Mouse (Mus musculus) olfactory bulb, adult 2 months (tissue): ENCODE data around the gene Hnrnpc. TPM values are rescaled to one million over a fixed set of nuclear protein-coding genes. Genes with fewer than 3 reads are reported as not detected.
"Not testable (repeated sequence)": the region's sequence is repeated elsewhere in the genome, so short reads cannot be mapped to it uniquely, and the experiment has no call there.

Experiments used
- H3K27ac ChIP-seq: fragments of 200-500 bp; 2 replicates; pipeline ENCODE4 v1.5.1; 2012; ENCODE audit warnings: low read depth, low read length; ENCODE audit not compliant: insufficient read depth
- H3K4me1 ChIP-seq: fragments of 200-500 bp; 2 replicates; pipeline ENCODE4 v1.6.1; 2012; ENCODE audit warnings: low read length; ENCODE audit not compliant: control insufficient read depth, insufficient read depth
- H3K4me3 ChIP-seq: fragments of 200-500 bp; 2 replicates; pipeline ENCODE4 v1.5.1; 2012; ENCODE audit warnings: mild to moderate bottlenecking, low read depth, low read length, moderate library complexity; ENCODE audit not compliant: insufficient read depth
- CTCF ChIP-seq: fragments of 200-500 bp; IDR thresholded peaks from 2 replicates; pipeline ENCODE4 v1.5.1; 2012; ENCODE audit warnings: low read depth, mild to moderate bottlenecking, low read length, moderate library complexity; ENCODE audit not compliant: insufficient read depth
- POLR2A ChIP-seq: fragments of 200-500 bp; IDR thresholded peaks from 2 replicates; pipeline ENCODE4 v1.6.1; 2012; ENCODE audit warnings: mild to moderate bottlenecking, low read depth, low read length, moderate library complexity; ENCODE audit not compliant: insufficient read depth
- WGBS: fragments of 180-500 bp; shearing (Covaris S2); methylation state at CpG from one replicate; pipeline ENCODE4 v1.1.7; 2018; 5-methylcytosine and 5-hydroxymethylcytosine counted together
- polyA plus RNA-seq: library from polyadenylated mRNA; stranded (reverse); fragments of >200 nt; gene quantifications from 2 replicates; pipeline ENCODE4 v1.2.4, GENCODE M21; 2012; ENCODE audit warnings: low replicate concordance; ENCODE audit not compliant: missing spikeins, insufficient read depth, insufficient read length

The Hnrnpc gene
- polyA plus RNA-seq, 1 experiment = 795 TPM

- no peak overlapping the region for H3K27ac ChIP-seq
- peaks cover 2% of the 10 kb centered on the region; the same call in 1 of the 2 replicates for H3K4me1 ChIP-seq
- no peak overlapping the region for H3K4me3 ChIP-seq
- 42% methylated on average over 1 of the region's 1 CpGs for WGBS
- TF ChIP-seq CTCF = no peak
- no peak for TF ChIP-seq POLR2A
Measured at GRCm38 (mm10) chr14:52094533-52094932, 9.3 kb downstream of the Hnrnpc start.

GRCm38 (mm10) chr14:52083083-52083482, 20.7 kb downstream of the Hnrnpc start:
- H3K4me3 ChIP-seq = no peak overlapping the region
- TF ChIP-seq CTCF = no peak
- no peak for TF ChIP-seq POLR2A
- no peaks in the 10 kb centered on the region for H3K4me1 ChIP-seq
- H3K27ac ChIP-seq = no peak overlapping the region

GRCm38 (mm10) chr14:52071599-52072137, 32.2 kb downstream of the Hnrnpc start:
- no peak overlapping the region for H3K27ac ChIP-seq
- 94% methylated on average over 15 of the region's 15 CpGs for WGBS
- H3K4me1 ChIP-seq = no peaks in the 10 kb centered on the region
- H3K4me3 ChIP-seq = no peak overlapping the region
- no peak for TF ChIP-seq CTCF
- TF ChIP-seq POLR2A = no peak

GRCm38 (mm10) chr14:52066135-52066534, 37.7 kb downstream of the Hnrnpc start:
- 63% methylated on average over 4 of the region's 4 CpGs for WGBS
- Histone ChIP-seq H3K27ac (no peak overlapping the region), H3K4me1 (no peaks in the 10 kb centered on the region), H3K4me3 (no peak overlapping the region)
- TF ChIP-seq POLR2A (no peak), CTCF (no peak)

- Histone ChIP-seq H3K4me3 (no peak overlapping the region), H3K27ac (no peak overlapping the region), H3K4me1 (no peaks in the 10 kb centered on the region)
- WGBS = 90% methylated on average over 8 of the region's 8 CpGs
- no peak for TF ChIP-seq POLR2A
- TF ChIP-seq CTCF = no peak
Measured at GRCm38 (mm10) chr14:52061798-52062197, 42.0 kb downstream of the Hnrnpc start.

GRCm38 (mm10) chr14:52060800-52061199, 43.0 kb downstream of the Hnrnpc start:
- TF ChIP-seq CTCF = no peak
- no peak for TF ChIP-seq POLR2A
- Histone ChIP-seq H3K4me1 (no peaks in the 10 kb centered on the region), H3K27ac (no peak overlapping the region), H3K4me3 (no peak overlapping the region)
- WGBS = 81% methylated on average over 1 of the region's 1 CpGs

- no peaks in the 10 kb centered on the region for H3K4me1 ChIP-seq
- no peak overlapping the region for H3K4me3 ChIP-seq
- WGBS = 64% methylated on average over 4 of the region's 4 CpGs
- TF ChIP-seq POLR2A (no peak), CTCF (no peak)
- H3K27ac ChIP-seq = no peak overlapping the region
Measured at GRCm38 (mm10) chr14:52059982-52060381, 43.8 kb downstream of the Hnrnpc start.

- H3K4me3 ChIP-seq, H3K4me1 ChIP-seq, H3K27ac ChIP-seq: not testable (repeated sequence)
- WGBS = 84% methylated on average over 3 of the region's 3 CpGs
Measured at GRCm38 (mm10) chr14:52052720-52053119, 51.1 kb downstream of the Hnrnpc start.

- no peak overlapping the region for H3K4me3 ChIP-seq
- 44% methylated on average over 9 of the region's 9 CpGs for WGBS
- H3K27ac ChIP-seq = no peak overlapping the region
- TF ChIP-seq CTCF (no peak), POLR2A (no peak)
- H3K4me1 ChIP-seq = peaks cover 8% of the 10 kb centered on the region
Measured at GRCm38 (mm10) chr14:52045966-52046565, 57.8 kb downstream of the Hnrnpc start.

GRCm38 (mm10) chr14:52044901-52045678, 58.7 kb downstream of the Hnrnpc start:
- no peak for TF ChIP-seq POLR2A
- TF ChIP-seq CTCF = no peak
- H3K4me3 ChIP-seq = no peak overlapping the region
- WGBS = 16% methylated on average over 8 of the region's 8 CpGs
- H3K4me1 ChIP-seq = peaks cover 8% of the 10 kb centered on the region
- no peak overlapping the region for H3K27ac ChIP-seq
